Mouse (Mus musculus) liver, embryonic 14.5 days (tissue): ENCODE results near the gene Gdf15. TPM values are rescaled to one million over a fixed set of nuclear protein-coding genes. Genes with fewer than 3 reads are reported as not detected.

Source experiments
- ATAC-seq: fragments of 200-750 bp; cut with Nextera tagmentation; 2 replicates; pipeline ENCODE4 v1.8.0; 2017; ENCODE audit warnings: moderate number of reproducible peaks, mild to moderate bottlenecking, moderate library complexity; ENCODE audit not compliant: insufficient read depth
- DNase-seq, 3 experiments: peaks; one replicate each; pipeline ENCODE4 v3.0.0-alpha.2; 2012 to 2013; ENCODE audit warnings: low read depth in 3 of 3, low spot score in 3 of 3
- H3K27ac ChIP-seq: fragments of 300-500 bp; sonication (generic); 2 replicates; pipeline ENCODE4 v1.5.1; 2014; ENCODE audit warnings: moderate library complexity, mild to moderate bottlenecking, control low read depth, inconsistent platforms
- H3K27me3 ChIP-seq: fragments of 300-500 bp; sonication (generic); 2 replicates; pipeline ENCODE4 v1.6.1; 2014; ENCODE audit warnings: mild to moderate bottlenecking, low read length, moderate library complexity; ENCODE audit not compliant: control insufficient read depth, insufficient read depth
- H3K36me3 ChIP-seq: fragments of 300-500 bp; sonication (generic); replicated peaks from 2 replicates; pipeline ENCODE4 v1.6.1; 2014; ENCODE audit warnings: low read depth; ENCODE audit not compliant: control insufficient read depth, insufficient read depth
- H3K4me1 ChIP-seq, 2 experiments: fragments of 200-500 bp in 1 of 2; fragments of 300-500 bp in 1 of 2; sonication (generic) in 1 of 2; replicated peaks; 2 replicates each; pipeline ENCODE4 v1.6.1; 2012 to 2014; ENCODE audit warnings: antibody characterized with exemption in 1 of 2, inconsistent platforms in 1 of 2, low read length in 1 of 2; ENCODE audit not compliant: control insufficient read depth in 2 of 2, insufficient read depth in 2 of 2
- H3K4me2 ChIP-seq: fragments of 300-500 bp; sonication (generic); 2 replicates; pipeline ENCODE4 v1.6.1; 2014; ENCODE audit warnings: low read depth, mild to moderate bottlenecking, control low read depth, moderate library complexity
- H3K4me3 ChIP-seq, 2 experiments: fragments of 200-500 bp in 1 of 2; fragments of 300-500 bp in 1 of 2; sonication (generic) in 1 of 2; 2 replicates each; pipeline ENCODE4 v1.5.1; 2012 to 2014; ENCODE audit warnings: low read depth in 2 of 2, low read length in 2 of 2, mild to moderate bottlenecking in 2 of 2, control low read depth in 1 of 2, inconsistent platforms in 1 of 2, moderate library complexity in 1 of 2; ENCODE audit not compliant: insufficient read depth in 1 of 2
- H3K9ac ChIP-seq: fragments of 300-500 bp; sonication (generic); replicated peaks from 2 replicates; pipeline ENCODE4 v1.6.1; 2014; ENCODE audit warnings: mild to moderate bottlenecking, control low read depth, moderate library complexity
- H3K9me3 ChIP-seq: fragments of 300-500 bp; sonication (generic); 2 replicates; pipeline ENCODE4 v1.6.1; 2016; ENCODE audit warnings: low read length, mixed read lengths; ENCODE audit not compliant: control insufficient read depth
- CTCF ChIP-seq: IDR thresholded peaks from 2 replicates; pipeline ENCODE4 v1.5.1; 2016; ENCODE audit warnings: antibody characterized with exemption, low read depth, control low read depth
- EP300 ChIP-seq: IDR thresholded peaks from 2 replicates; pipeline ENCODE4 v1.6.1; 2016; ENCODE audit warnings: antibody characterized with exemption, low read depth
- WGBS: fragments of 180-500 bp; shearing (Covaris S2); extraction: QIAGEN DNeasy Blood & Tissue Kit; methylation state at CpG from one replicate; pipeline ENCODE4 v1.1.7; 2014; ENCODE audit not compliant: insufficient replicate concordance; 5-methylcytosine and 5-hydroxymethylcytosine counted together
- polyA plus RNA-seq, 2 experiments: library from polyadenylated mRNA; depleted of rRNA in 1 of 2; stranded (reverse) in 1 of 2; unstranded in 1 of 2; fragments of >200 nt; fragmentation: Nextera tagmentation in 1 of 2; extraction: Ambion mirVana in 1 of 2; gene quantifications; 2 replicates each; pipeline versions ENCODE4 v1.2.1 to v1.2.3; 2012 to 2014

Gdf15 gene
- polyA plus RNA-seq, 2 experiments: 1.2 to 6.3 TPM

GRCm38 (mm10) chr8:70657214-70657613 lies 25.0 kb upstream of the Gdf15 start:
- WGBS: 82% methylated on average over 3 of the region's 3 CpGs
- no peak overlapping the region for H3K4me3 ChIP-seq
- H3K27me3 ChIP-seq: no peaks in the 10 kb centered on the region
- DNase-seq (no peak), ATAC-seq (no peak)
- no peak overlapping the region for H3K4me2 ChIP-seq
- H3K36me3 ChIP-seq: no peaks in the 10 kb centered on the region; the same call in 1 of the 2 replicates
- no peak overlapping the region for H3K27ac ChIP-seq
- H3K9me3 ChIP-seq: no peaks in the 10 kb centered on the region
- TF ChIP-seq CTCF: no peak
- TF ChIP-seq EP300: no peak
- H3K9ac ChIP-seq: no peak overlapping the region
- peaks cover 11 to 24% of the 10 kb centered on the region in 2 experiments for H3K4me1 ChIP-seq

- no peak overlapping the region for H3K27ac ChIP-seq
- no peak for DNase-seq
- no peak overlapping the region for H3K9ac ChIP-seq
- no peak for ATAC-seq
- peaks cover 11 to 21% of the 10 kb centered on the region in 2 experiments for H3K4me1 ChIP-seq
- no peak overlapping the region for H3K4me2 ChIP-seq
- TF ChIP-seq CTCF: no peak
- TF ChIP-seq EP300: no peak
- H3K27me3 ChIP-seq: no peaks in the 10 kb centered on the region
- WGBS: 79% methylated on average over 13 of the region's 13 CpGs
- H3K4me3 ChIP-seq: no peak overlapping the region
- H3K9me3 ChIP-seq: no peaks in the 10 kb centered on the region
- peaks cover 4% of the 10 kb centered on the region for H3K36me3 ChIP-seq
Measured at GRCm38 (mm10) chr8:70656193-70656790, 24.0 kb upstream of the Gdf15 start.

- Histone ChIP-seq H3K9ac (no peak overlapping the region), H3K27ac (no peak overlapping the region), H3K9me3 (no peaks in the 10 kb centered on the region), H3K27me3 (no peaks in the 10 kb centered on the region), H3K4me2 (no peak overlapping the region), H3K4me1 (peaks cover 7 to 15% of the 10 kb centered on the region in 2 experiments), H3K36me3 (peaks cover 6% of the 10 kb centered on the region), H3K4me3 (no peak overlapping the region)
- no peak for ATAC-seq
- TF ChIP-seq EP300 (no peak), CTCF (no peak)
- WGBS: 67% methylated on average over 2 of the region's 2 CpGs
- DNase-seq: no peak
Measured at GRCm38 (mm10) chr8:70655469-70655868, 23.2 kb upstream of the Gdf15 start.

- 24% methylated on average over 1 of the region's 1 CpGs for WGBS
- H3K36me3 ChIP-seq: peaks cover 9% of the 10 kb centered on the region
- no peak overlapping the region for H3K9ac ChIP-seq
- no peak overlapping the region for H3K4me3 ChIP-seq
- H3K9me3 ChIP-seq: no peaks in the 10 kb centered on the region
- DNase-seq (no peak), ATAC-seq (no peak)
- H3K27me3 ChIP-seq: no peaks in the 10 kb centered on the region
- TF ChIP-seq EP300 (no peak), CTCF (no peak)
- no peak overlapping the region for H3K4me2 ChIP-seq
- H3K4me1 ChIP-seq: peaks cover 3 to 11% of the 10 kb centered on the region in 2 experiments; a peak in 3 of 4 replicates
- no peak overlapping the region for H3K27ac ChIP-seq
Measured at GRCm38 (mm10) chr8:70654121-70654520, 21.9 kb upstream of the Gdf15 start.

GRCm38 (mm10) chr8:70653226-70653625 lies 21.0 kb upstream of the Gdf15 start:
- no peak overlapping the region for H3K9ac ChIP-seq
- H3K4me2 ChIP-seq: no peak overlapping the region
- no peak for DNase-seq
- no peaks in the 10 kb centered on the region for H3K27me3 ChIP-seq
- no peak overlapping the region for H3K27ac ChIP-seq
- WGBS: 35% methylated on average over 2 of the region's 2 CpGs
- H3K4me3 ChIP-seq: no peak overlapping the region
- no peak for ATAC-seq
- peaks cover 9% of the 10 kb centered on the region for H3K36me3 ChIP-seq
- H3K4me1 ChIP-seq: peaks cover 3 to 4% of the 10 kb centered on the region in 2 experiments; a peak in 2 of 4 replicates
- TF ChIP-seq EP300 (no peak), CTCF (peak; percentile 93)
- H3K9me3 ChIP-seq: no peaks in the 10 kb centered on the region
